22 mouse cellular contexts compared by ENCODE assay signal in the genomic region with DNA sequence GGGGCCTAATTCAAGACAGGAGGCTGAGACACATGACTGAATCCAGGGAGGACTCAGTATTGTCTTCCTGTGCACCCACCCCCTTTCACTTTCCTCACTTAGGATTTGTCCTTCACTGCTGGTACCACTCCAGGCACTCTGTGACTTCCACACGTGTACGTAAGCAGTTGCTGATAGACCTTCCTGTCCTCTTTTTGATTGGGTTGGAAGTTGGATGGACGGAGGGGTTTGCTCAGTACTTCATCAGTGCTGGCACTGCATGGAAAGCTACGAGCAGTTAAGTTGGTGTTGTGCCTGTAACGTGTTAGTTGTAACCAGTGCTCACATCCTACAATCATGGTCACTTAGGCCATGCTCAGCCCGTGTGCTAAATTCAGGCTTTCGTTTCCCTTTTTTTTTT. TPM values are rescaled to one million over a fixed set of nuclear protein-coding genes. Genes with fewer than 3 reads are reported as not detected.
DNase-seq lines count a peak whose midpoint lies in the region; ATAC-seq and TF ChIP-seq lines count a peak whose summit lies in the region.
"Had no signal": no experiment of that assay in that cellular context is flagged by ENCODE, and none has a peak within 500 bp of the region (broad histone marks: within the 10 kb centered on the region; RNA-seq: fewer than 3 reads in every experiment).

No protein-coding gene starts in this region.

- 0 out of 2 replicates have a peak overlapping the region, but pooled peaks have one; percentile 0 for H3K27ac ChIP-seq in gastrocnemius, adult 2 months
- no peak overlapping the region for H3K27ac ChIP-seq in hindbrain, embryonic 16.5 days (ENCODE audit: low read depth, low read length)
- no peak overlapping the region for H3K27ac ChIP-seq in hindbrain, postnatal 0 days
- H3K27ac ChIP-seq: forebrain, embryonic 12.5 days; kidney, embryonic 15.5 days; neural tube, embryonic 15.5 days; stomach, embryonic 15.5 days had no signal

- H3K4me2 ChIP-seq in hindbrain, embryonic 16.5 days (ENCODE audit: low read length), result no peak overlapping the region
- H3K4me2 ChIP-seq in hindbrain, postnatal 0 days (ENCODE audit: low read depth, low read length), result no peak overlapping the region
- H3K4me2 ChIP-seq: forebrain, embryonic 12.5 days; kidney, embryonic 15.5 days; liver, embryonic 11.5 days; neural tube, embryonic 15.5 days; stomach, embryonic 15.5 days had no signal

- intact Hi-C loops in gastrocnemius, adult 2 months (cut with DNase I), result no loop called here

- no peaks in the 10 kb centered on the region for H3K9me3 ChIP-seq in hindbrain, embryonic 16.5 days (ENCODE audit: control insufficient read depth, low read length)
- H3K9me3 ChIP-seq in hindbrain, postnatal 0 days (ENCODE audit: low read length), result no peaks in the 10 kb centered on the region
- H3K9me3 ChIP-seq: forebrain, embryonic 12.5 days; kidney, embryonic 15.5 days; neural tube, embryonic 15.5 days; stomach, embryonic 15.5 days had no signal

- no peaks in the 10 kb centered on the region for H3K36me3 ChIP-seq in hindbrain, embryonic 16.5 days (ENCODE audit: control insufficient read depth, insufficient read depth, low read length)
- H3K36me3 ChIP-seq in hindbrain, postnatal 0 days (ENCODE audit: insufficient read depth, low read length), result no peaks in the 10 kb centered on the region
- H3K36me3 ChIP-seq: forebrain, embryonic 12.5 days; neural tube, embryonic 15.5 days; stomach, embryonic 15.5 days had no signal

- H3K27me3 ChIP-seq in hindbrain, embryonic 16.5 days (replicated peaks; ENCODE audit: control insufficient read depth, insufficient read depth, low read length), result no peaks in the 10 kb centered on the region
- no peaks in the 10 kb centered on the region for H3K27me3 ChIP-seq in hindbrain, postnatal 0 days (ENCODE audit: insufficient read depth, low read length)
- H3K27me3 ChIP-seq: forebrain, embryonic 12.5 days; kidney, embryonic 15.5 days; neural tube, embryonic 15.5 days; Patski; stomach, embryonic 15.5 days had no signal

- no peak overlapping the region for H3K4me3 ChIP-seq in gastrocnemius, adult 2 months
- H3K4me3 ChIP-seq in hindbrain, embryonic 16.5 days (ENCODE audit: low read length), result no peak overlapping the region
- no peak overlapping the region for H3K4me3 ChIP-seq in hindbrain, postnatal 0 days (ENCODE audit: low read length)
- H3K4me3 ChIP-seq: erythroblast, embryonic 14.5 days; forebrain, embryonic 12.5 days; kidney, embryonic 15.5 days; neural tube, embryonic 15.5 days; stomach, embryonic 15.5 days had no signal

- peak; percentile 27 for DNase-seq in adrenal gland, postnatal 14 days
- no peak for DNase-seq in adrenal gland, postnatal 25 days
- DNase-seq in gastrocnemius, adult 2 months, result no peak
- no peak for DNase-seq in gastrocnemius, adult 18-20 months (ENCODE audit: low spot score)
- no peak for DNase-seq in hindbrain, postnatal 0 days (ENCODE audit: low spot score)
- no peak for DNase-seq in embryo, embryonic 9.5 days (ENCODE audit: extremely low spot score)
- DNase-seq: kidney, adult 18-20 months; kidney, postnatal 25 days; lung, postnatal 36 days; midbrain, embryonic 14.5 days; retina, postnatal 1 day; right cerebral cortex, postnatal 14 days; thymus, postnatal 14 days had no signal

- H3K4me1 ChIP-seq in hindbrain, embryonic 16.5 days (ENCODE audit: control insufficient read depth, insufficient read depth, low read depth, low read length), result peaks cover 12% of the 10 kb centered on the region
- peaks cover 1% of the 10 kb centered on the region for H3K4me1 ChIP-seq in hindbrain, postnatal 0 days (ENCODE audit: insufficient read depth, low read length)

- ATAC-seq in hindbrain, embryonic 16.5 days, result 0 out of 2 replicates have a peak, but pooled peaks have one; percentile 2
- no peak for ATAC-seq in hindbrain, postnatal 0 days
- 0 out of 2 replicates have a peak, but pooled peaks have one; percentile 25 for ATAC-seq in megakaryocyte, adult 5-6 weeks (ENCODE audit: poor library complexity, severe bottlenecking)
- ATAC-seq: Patski had no signal

- TF ChIP-seq CTCF in gastrocnemius, adult 2 months (IDR thresholded peaks at IDR 0.05), result no peak
- TF ChIP-seq CTCF in hindbrain, postnatal 0 days (IDR thresholded peaks at IDR 0.05; ENCODE audit: low read depth), result no peak

- WGBS in hindbrain, embryonic 16.5 days, result 92% methylated on average over 7 of the region's 7 CpGs
- WGBS in hindbrain, postnatal 0 days, result 84% methylated on average over 7 of the region's 7 CpGs

- no peak overlapping the region for H3K9ac ChIP-seq in hindbrain, embryonic 16.5 days (ENCODE audit: low read depth, low read length)
- no peak overlapping the region for H3K9ac ChIP-seq in hindbrain, postnatal 0 days (replicated peaks; ENCODE audit: low read length)
- H3K9ac ChIP-seq: forebrain, embryonic 12.5 days; kidney, embryonic 15.5 days; neural tube, embryonic 15.5 days; stomach, embryonic 15.5 days had no signal

RNA-seq across cellular contexts. Expression of a gene that starts 55.8 kb away (rescaled TPM):
- total RNA-seq in adrenal gland, postnatal 14 days (2021), result 61.3 and 65.3 TPM in 2 replicates
- 59.4 and 76.4 TPM in 2 replicates for total RNA-seq in adrenal gland, postnatal 25 days (2021)
- total RNA-seq in gastrocnemius, adult 2 months (2021), result 10 to 100 TPM; 94.4 to 98.0 TPM
- total RNA-seq in gastrocnemius, adult 18-20 months (2021), result 100 to 1,000 TPM in 1 of 2 experiments, 10 to 100 TPM in 1; 96.7 to 105 TPM
- polyA plus RNA-seq in hindbrain, embryonic 16.5 days (2015; fragmentation: Nextera tagmentation; extraction: Ambion mirVana), result 9.4 and 9.8 TPM in 2 replicates
- 81.9 and 91.5 TPM in 2 replicates for total RNA-seq in hindbrain, postnatal 0 days (2014; rRNA removed)
- 12.5 and 13.0 TPM in 2 replicates for polyA plus RNA-seq in hindbrain, postnatal 0 days (2015; fragmentation: Nextera tagmentation; extraction: Ambion mirVana)
- 65.9 and 67.4 TPM in 2 replicates for total RNA-seq in megakaryocyte, adult 5-6 weeks (2015)
- 62.2 and 66.8 TPM in 2 replicates for total RNA-seq in megakaryocyte, adult 5-6 weeks (2017)
